Mouse (Mus musculus) central nervous system, embryonic 14 days (tissue): ENCODE data around the gene Mill1. TPM values are rescaled to one million over a fixed set of nuclear protein-coding genes. Genes with fewer than 3 reads are reported as not detected.

Experiments used
- polyA plus RNA-seq: library from polyadenylated mRNA; depleted of rRNA; stranded (reverse); fragments of >200 nt; gene quantifications from 2 replicates; pipeline ENCODE4 v1.2.3, GENCODE M21; 2012; rRNA removed

Mill1 gene
- polyA plus RNA-seq = 0.04 TPM in 1 of 2 replicates, not detected in the other

DNA sequence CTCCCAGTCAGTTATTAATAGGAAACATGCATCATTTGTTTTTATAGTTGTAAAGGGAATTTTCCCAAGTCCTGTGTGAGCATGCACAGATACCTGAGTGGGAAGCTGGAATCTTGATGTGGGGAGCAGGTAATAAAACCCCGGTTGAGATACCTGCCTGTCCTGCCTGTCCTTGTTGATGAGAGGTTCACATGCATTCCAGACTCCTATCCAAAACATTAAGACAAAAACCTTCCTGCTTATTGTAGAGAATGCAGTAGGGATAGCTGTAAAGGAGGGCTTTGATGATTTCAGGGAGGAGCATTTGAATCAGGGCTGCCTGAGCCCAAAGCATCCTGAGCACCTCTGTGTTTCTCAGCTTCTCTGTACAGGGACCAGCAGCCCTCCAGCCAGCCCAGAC lies at the start of gene Mill1:
Gene Mill1, plus strand, starts transcription at position 301 of the 400 bp plus-strand sequence.

Other genes starting within 250 kb of the Mill1 start
- gene Ceacam13, start 235.5 kb upstream of the Mill1 start, polyA plus RNA-seq = not detected in 2 replicates
- gene Ceacam12, start 179.4 kb upstream of the Mill1 start, polyA plus RNA-seq = not detected in 2 replicates
- not detected in 2 replicates for gene Igfl3, start 68.9 kb upstream of the Mill1 start, polyA plus RNA-seq
- not detected in 2 replicates for gene Psg18, start 109.7 kb downstream of the Mill1 start, polyA plus RNA-seq
- gene Psg28, start 186.7 kb downstream of the Mill1 start, polyA plus RNA-seq = 0.02 TPM in 1 of 2 replicates, not detected in the other
- not detected in 2 replicates for gene Psg26, start 238.8 kb downstream of the Mill1 start, polyA plus RNA-seq